Mouse (Mus musculus) liver, embryonic 13.5 days (tissue): Measurements from ENCODE around the gene Rab29. TPM values are rescaled to one million over a fixed set of nuclear protein-coding genes. Genes with fewer than 3 reads are reported as not detected.
A peak's percentile ranks its signal among the peaks of the same experiment; 100 is the strongest.

Experiments used
- ATAC-seq: fragments of 200-750 bp; cut with Nextera tagmentation; 2 replicates; pipeline ENCODE4 v1.8.0; 2017; ENCODE audit warnings: low read depth, mild to moderate bottlenecking, moderate number of reproducible peaks, moderate library complexity
- DNase-seq: peaks from one replicate; pipeline ENCODE4 v3.0.0; 2022
- H3K27ac ChIP-seq: fragments of 300-500 bp; sonication (generic); 2 replicates; pipeline ENCODE4 v1.5.1; 2015; ENCODE audit warnings: moderate library complexity, mild to moderate bottlenecking, inconsistent platforms
- H3K27me3 ChIP-seq: fragments of 300-500 bp; sonication (generic); 2 replicates; pipeline ENCODE4 v1.6.1; 2015; ENCODE audit warnings: mild to moderate bottlenecking, inconsistent platforms
- H3K36me3 ChIP-seq: fragments of 300-500 bp; sonication (generic); 2 replicates; pipeline ENCODE4 v1.6.1; 2015; ENCODE audit warnings: mild to moderate bottlenecking, inconsistent platforms
- H3K4me1 ChIP-seq: fragments of 300-500 bp; sonication (generic); replicated peaks from 2 replicates; pipeline ENCODE4 v1.6.1; 2015; ENCODE audit warnings: inconsistent platforms
- H3K4me2 ChIP-seq: fragments of 300-500 bp; sonication (generic); 2 replicates; pipeline ENCODE4 v1.6.1; 2015; ENCODE audit warnings: inconsistent platforms, mild to moderate bottlenecking, moderate library complexity
- H3K4me3 ChIP-seq: fragments of 300-500 bp; sonication (generic); replicated peaks from 2 replicates; pipeline ENCODE4 v1.5.1; 2015; ENCODE audit warnings: mild to moderate bottlenecking, inconsistent platforms
- H3K9ac ChIP-seq: fragments of 300-500 bp; sonication (generic); 2 replicates; pipeline ENCODE4 v1.6.1; 2015; ENCODE audit warnings: mild to moderate bottlenecking, inconsistent platforms
- H3K9me3 ChIP-seq: fragments of 300-500 bp; sonication (generic); replicated peaks from 2 replicates; pipeline ENCODE4 v1.6.1; 2016; ENCODE audit warnings: inconsistent platforms
- WGBS: fragments of 180-500 bp; shearing (Covaris S2); methylation state at CpG from one replicate; pipeline ENCODE4 v1.1.7; 2015; ENCODE audit not compliant: insufficient replicate concordance; 5-methylcytosine and 5-hydroxymethylcytosine counted together
- polyA plus RNA-seq: library from polyadenylated mRNA; unstranded; fragments of >200 nt; fragmentation: Nextera tagmentation; extraction: Ambion mirVana; gene quantifications from 2 replicates; pipeline ENCODE4 v1.2.1, GENCODE M21; 2015

Gene Rab29
- polyA plus RNA-seq, 1 experiment from 2014 or later, result 11.2 TPM

DNA sequence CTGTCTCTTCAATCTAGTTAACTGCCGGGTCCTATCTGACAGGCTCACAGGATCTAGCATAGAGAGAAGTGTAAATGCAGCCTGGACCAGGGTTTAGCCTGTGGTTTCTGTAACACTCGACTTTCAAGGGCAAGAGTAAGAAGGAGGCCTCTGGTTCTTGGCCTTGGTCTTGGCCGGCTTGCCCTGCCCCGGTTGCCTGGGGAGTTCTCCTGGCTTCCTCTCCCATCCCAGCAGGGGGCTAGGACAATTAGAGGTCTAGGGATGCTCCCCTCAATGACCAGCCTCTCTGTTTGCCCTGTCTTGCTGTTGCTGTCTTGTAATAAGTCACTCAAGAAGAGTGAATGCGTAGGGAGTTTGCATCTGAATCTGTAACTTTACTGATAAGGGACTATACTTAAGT lies 37.7 kb upstream of the Rab29 start:
- no peak for ATAC-seq
- Histone ChIP-seq H3K9ac (peak overlapping the region; percentile 22; the same call in 1 of the 2 replicates), H3K4me2 (peak overlapping the region; percentile 92), H3K27me3 (peaks cover 8% of the 10 kb centered on the region; the same call in 1 of the 2 replicates), H3K36me3 (no peaks in the 10 kb centered on the region), H3K9me3 (no peaks in the 10 kb centered on the region), H3K4me3 (peak overlapping the region; percentile 66; the same call in 1 of the 2 replicates), H3K4me1 (peaks cover 20% of the 10 kb centered on the region), H3K27ac (no peak overlapping the region)
- no peak for DNase-seq
- WGBS, result 36% methylated on average over 5 of the region's 5 CpGs

DNA sequence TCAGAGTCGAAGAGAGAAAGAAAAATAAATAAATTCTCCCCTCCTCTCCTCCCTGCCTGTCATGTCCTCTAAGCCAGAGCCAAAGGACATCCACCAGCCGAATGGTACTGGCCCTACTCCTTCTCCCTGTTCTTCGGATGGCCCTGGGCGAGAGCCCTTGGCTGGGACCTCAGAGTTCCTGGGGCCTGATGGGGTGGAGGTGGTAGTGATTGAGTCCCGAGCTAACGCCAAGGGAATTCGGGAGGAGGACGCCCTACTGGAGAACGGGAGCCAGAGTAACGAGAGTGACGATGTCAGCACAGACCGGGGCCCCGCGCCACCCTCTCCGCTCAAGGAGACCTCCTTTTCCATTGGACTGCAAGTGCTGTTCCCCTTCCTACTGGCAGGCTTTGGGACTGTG lies 36.5 kb upstream of the Rab29 start:
- no peaks in the 10 kb centered on the region for H3K36me3 ChIP-seq
- DNase-seq (no peak), ATAC-seq (no peak)
- H3K4me2 ChIP-seq, result no peak overlapping the region
- H3K4me1 ChIP-seq, result peaks cover 20% of the 10 kb centered on the region
- H3K4me3 ChIP-seq, result no peak overlapping the region
- WGBS, result 87% methylated on average over 15 of the region's 15 CpGs
- H3K27ac ChIP-seq, result no peak overlapping the region
- no peak overlapping the region for H3K9ac ChIP-seq
- H3K9me3 ChIP-seq, result no peaks in the 10 kb centered on the region
- peaks cover 8% of the 10 kb centered on the region; the same call in 1 of the 2 replicates for H3K27me3 ChIP-seq

DNA sequence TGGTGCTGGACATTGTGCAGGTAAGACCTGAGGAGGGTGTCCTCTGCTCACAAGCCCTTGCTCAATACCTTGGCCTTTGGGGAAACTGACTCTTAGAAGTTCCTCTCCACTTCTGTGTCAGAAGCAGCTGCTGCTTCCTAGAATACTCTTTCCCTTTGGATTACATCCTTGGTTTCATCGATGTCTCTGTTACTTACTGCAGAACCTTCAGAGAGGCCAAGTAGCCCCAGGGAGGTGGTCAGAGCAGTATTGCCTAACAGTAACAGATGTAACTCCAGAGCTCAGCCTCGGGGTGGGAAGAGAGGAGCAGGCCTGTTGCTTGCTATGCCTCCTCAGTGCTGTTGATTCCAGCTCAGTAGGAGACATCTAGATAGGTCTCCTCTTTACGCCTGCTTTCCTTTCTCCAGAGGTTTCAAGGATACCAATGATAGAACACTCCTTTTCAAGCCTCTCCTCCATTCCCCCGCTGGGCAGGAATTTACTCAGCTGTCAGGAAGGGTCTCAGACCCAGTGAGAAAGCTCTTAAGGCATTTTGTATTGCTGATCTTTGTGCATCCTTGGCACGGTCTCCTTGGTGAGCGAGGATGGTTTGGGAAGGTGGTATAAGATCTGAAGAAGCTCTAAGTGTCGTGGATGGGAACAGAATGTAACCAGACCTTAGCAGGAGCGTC lies 35.9 kb upstream of the Rab29 start:
- DNase-seq, result no peak
- Histone ChIP-seq H3K4me3 (no peak overlapping the region), H3K9me3 (no peaks in the 10 kb centered on the region), H3K4me2 (no peak overlapping the region), H3K4me1 (peaks cover 20% of the 10 kb centered on the region), H3K27ac (no peak overlapping the region), H3K36me3 (no peaks in the 10 kb centered on the region), H3K9ac (no peak overlapping the region), H3K27me3 (peaks cover 8% of the 10 kb centered on the region; the same call in 1 of the 2 replicates)
- 70% methylated on average over 8 of the region's 8 CpGs for WGBS
- ATAC-seq, result no peak

DNA sequence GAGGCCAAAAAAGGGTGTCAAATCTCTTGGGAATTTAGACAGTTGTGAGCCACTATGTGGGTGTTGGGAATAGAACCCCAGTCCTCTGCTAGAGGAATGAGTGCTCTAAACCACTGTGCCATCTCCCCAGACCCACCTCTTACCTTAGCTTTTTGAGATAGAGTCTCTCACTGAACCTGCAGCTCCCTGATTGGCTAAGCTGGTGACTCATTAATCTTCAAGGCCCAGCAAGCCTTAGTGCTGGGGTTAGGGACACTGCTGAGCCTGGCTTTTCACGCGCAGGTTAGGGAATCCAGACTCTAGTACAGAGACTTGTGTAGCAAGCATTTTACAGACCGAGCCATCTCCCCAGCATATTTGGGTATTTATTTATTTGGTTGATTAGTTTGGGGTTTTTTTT lies 30.0 kb upstream of the Rab29 start:
- Histone ChIP-seq H3K9ac (no peak overlapping the region), H3K36me3 (no peaks in the 10 kb centered on the region; the same call in 1 of the 2 replicates), H3K4me3 (no peak overlapping the region), H3K4me2 (no peak overlapping the region), H3K4me1 (no peaks in the 10 kb centered on the region), H3K27me3 (no peaks in the 10 kb centered on the region), H3K9me3 (no peaks in the 10 kb centered on the region), H3K27ac (no peak overlapping the region)
- DNase-seq (no peak), ATAC-seq (no peak)
- 76% methylated on average over 3 of the region's 3 CpGs for WGBS

DNA sequence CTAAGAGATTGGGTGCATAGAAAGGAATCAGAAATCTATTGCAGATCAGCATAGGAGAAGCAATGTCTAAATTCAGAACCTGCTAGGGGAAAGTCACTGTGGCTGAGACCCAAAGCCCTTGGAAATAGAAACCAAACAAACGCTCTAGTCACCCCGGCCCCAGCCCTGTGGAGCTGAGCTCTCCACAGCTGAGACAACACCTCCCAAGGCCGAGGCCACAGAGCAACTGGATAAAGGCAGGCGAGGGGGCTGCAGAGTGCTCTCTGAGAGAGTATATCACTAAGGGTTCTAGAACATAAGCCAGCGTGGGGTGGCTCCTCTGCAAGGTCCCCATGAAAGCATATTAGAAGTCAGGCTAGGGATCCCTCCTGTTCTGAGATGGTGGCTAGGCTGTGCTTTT lies 28.5 kb upstream of the Rab29 start:
- no peaks in the 10 kb centered on the region for H3K27me3 ChIP-seq
- H3K4me3 ChIP-seq, result no peak overlapping the region
- no peaks in the 10 kb centered on the region for H3K4me1 ChIP-seq
- no peak for DNase-seq
- H3K4me2 ChIP-seq, result no peak overlapping the region
- no peaks in the 10 kb centered on the region for H3K9me3 ChIP-seq
- H3K9ac ChIP-seq, result no peak overlapping the region
- H3K36me3 ChIP-seq, result no peaks in the 10 kb centered on the region; the same call in 1 of the 2 replicates
- ATAC-seq, result no peak
- 63% methylated on average over 5 of the region's 5 CpGs for WGBS
- H3K27ac ChIP-seq, result no peak overlapping the region

DNA sequence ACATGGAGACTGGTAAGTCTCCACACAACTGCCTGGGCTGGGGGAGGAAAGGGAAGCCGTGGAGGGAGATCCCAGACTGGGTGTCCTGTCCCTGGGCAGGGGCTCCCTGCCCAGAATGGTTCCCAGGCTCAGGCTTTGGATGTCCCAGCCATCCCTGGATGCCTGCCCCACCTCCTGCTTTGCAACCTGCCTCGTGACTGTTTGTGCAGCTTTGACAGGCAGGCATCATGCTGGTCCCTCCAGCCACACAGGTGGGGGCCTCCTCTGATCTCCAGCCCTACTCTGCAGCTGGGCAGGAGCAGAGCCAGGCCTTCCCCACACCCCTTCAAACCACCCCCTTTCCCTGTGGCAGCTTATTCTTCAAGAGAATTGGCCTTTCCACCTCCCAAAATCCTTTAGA lies 27.7 kb upstream of the Rab29 start:
- WGBS, result 72% methylated on average over 2 of the region's 2 CpGs
- H3K4me1 ChIP-seq, result no peaks in the 10 kb centered on the region
- DNase-seq (no peak), ATAC-seq (no peak)
- H3K4me2 ChIP-seq, result no peak overlapping the region
- peaks cover 2% of the 10 kb centered on the region for H3K36me3 ChIP-seq
- H3K4me3 ChIP-seq, result no peak overlapping the region
- no peak overlapping the region for H3K27ac ChIP-seq
- H3K9ac ChIP-seq, result no peak overlapping the region
- H3K27me3 ChIP-seq, result no peaks in the 10 kb centered on the region
- no peaks in the 10 kb centered on the region for H3K9me3 ChIP-seq

DNA sequence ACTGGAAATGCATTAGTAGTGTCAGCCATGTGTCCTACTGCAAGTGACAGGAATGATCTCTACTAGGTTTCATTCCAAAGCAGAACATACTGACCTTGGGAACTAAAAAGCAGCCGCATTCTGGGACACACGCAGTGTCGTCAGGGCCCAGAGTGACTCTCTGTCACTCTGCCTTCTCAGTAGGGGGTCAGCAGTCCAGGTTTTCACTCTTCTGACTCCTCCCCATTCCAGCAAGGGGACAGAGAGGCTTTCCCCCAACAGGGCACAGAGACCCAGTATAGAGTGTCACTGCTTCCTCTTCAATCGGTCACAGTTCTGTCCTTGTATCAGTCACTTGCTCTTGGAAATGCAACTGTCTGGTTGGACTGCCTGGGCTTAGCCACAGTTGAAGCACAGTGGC lies 24.8 kb upstream of the Rab29 start:
- no peak for ATAC-seq
- 80% methylated on average over 4 of the region's 4 CpGs for WGBS

DNA sequence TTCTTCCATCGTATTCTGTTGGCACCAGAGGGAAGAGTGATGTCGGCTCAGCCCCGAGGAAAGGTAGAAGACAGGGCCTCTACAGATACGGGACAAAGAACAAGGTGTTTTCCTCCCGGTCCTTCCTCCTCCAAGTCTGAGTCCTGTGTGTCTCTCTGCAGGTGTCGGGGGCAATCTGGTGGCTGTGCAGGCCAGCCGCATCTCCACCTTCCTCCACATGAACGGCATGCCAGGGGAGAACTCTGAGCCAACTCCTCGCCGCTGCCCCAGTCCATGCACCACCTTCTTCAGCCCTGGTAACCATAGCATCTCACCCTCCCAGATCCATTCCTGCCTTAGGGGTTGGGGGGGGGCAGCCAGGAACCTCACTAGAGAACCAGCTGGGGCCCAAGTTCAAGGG lies 23.3 kb upstream of the Rab29 start:
- Histone ChIP-seq H3K9ac (no peak overlapping the region), H3K27me3 (no peaks in the 10 kb centered on the region), H3K4me1 (0 out of 2 replicates have a peak, but pooled peaks cover 3% of the 10 kb centered on the region), H3K36me3 (peaks cover 6% of the 10 kb centered on the region), H3K27ac (no peak overlapping the region), H3K4me2 (no peak overlapping the region), H3K4me3 (no peak overlapping the region), H3K9me3 (no peaks in the 10 kb centered on the region)
- ATAC-seq (no peak), DNase-seq (no peak)
- WGBS, result 89% methylated on average over 10 of the region's 10 CpGs

More for the DNA sequence above, 24.8 kb upstream of the Rab29 start:
- H3K9ac ChIP-seq, result no peak overlapping the region
- H3K4me3 ChIP-seq, result no peak overlapping the region
- H3K27ac ChIP-seq, result no peak overlapping the region
- no peaks in the 10 kb centered on the region for H3K27me3 ChIP-seq
- no peak overlapping the region for H3K4me2 ChIP-seq
- 0 out of 2 replicates have a peak, but pooled peaks cover 3% of the 10 kb centered on the region for H3K4me1 ChIP-seq
- peaks cover 6% of the 10 kb centered on the region for H3K36me3 ChIP-seq
- DNase-seq, result no peak
- no peaks in the 10 kb centered on the region for H3K9me3 ChIP-seq

DNA sequence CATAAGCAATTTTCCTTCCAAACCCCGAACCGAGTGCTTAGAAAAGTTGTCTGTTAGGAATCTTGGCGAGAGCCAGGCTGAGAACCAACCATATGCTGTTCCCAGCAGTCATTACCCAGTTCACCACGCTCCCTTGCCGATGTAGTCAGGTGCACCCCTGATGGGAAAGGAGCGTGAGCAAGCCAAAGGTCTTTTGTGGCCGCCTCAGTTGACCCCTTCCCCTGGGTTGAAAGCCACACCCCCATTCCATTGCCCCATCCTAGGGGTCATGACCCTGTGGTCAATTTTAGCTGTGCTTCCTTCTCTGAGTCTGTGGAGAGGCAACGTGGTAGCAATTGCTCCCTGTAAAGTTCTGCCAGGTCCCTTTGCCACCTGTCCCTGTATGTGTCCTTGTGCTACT lies 22.1 kb upstream of the Rab29 start:
- H3K27me3 ChIP-seq, result no peaks in the 10 kb centered on the region
- H3K36me3 ChIP-seq, result peaks cover 6% of the 10 kb centered on the region
- H3K4me3 ChIP-seq, result no peak overlapping the region
- no peak overlapping the region for H3K4me2 ChIP-seq
- no peak overlapping the region for H3K9ac ChIP-seq
- H3K27ac ChIP-seq, result no peak overlapping the region
- ATAC-seq, result no peak; the same call in 1 of the 2 replicates
- DNase-seq, result no peak
- WGBS, result 70% methylated on average over 8 of the region's 8 CpGs
- 0 out of 2 replicates have a peak, but pooled peaks cover 3% of the 10 kb centered on the region for H3K4me1 ChIP-seq
- H3K9me3 ChIP-seq, result no peaks in the 10 kb centered on the region

DNA sequence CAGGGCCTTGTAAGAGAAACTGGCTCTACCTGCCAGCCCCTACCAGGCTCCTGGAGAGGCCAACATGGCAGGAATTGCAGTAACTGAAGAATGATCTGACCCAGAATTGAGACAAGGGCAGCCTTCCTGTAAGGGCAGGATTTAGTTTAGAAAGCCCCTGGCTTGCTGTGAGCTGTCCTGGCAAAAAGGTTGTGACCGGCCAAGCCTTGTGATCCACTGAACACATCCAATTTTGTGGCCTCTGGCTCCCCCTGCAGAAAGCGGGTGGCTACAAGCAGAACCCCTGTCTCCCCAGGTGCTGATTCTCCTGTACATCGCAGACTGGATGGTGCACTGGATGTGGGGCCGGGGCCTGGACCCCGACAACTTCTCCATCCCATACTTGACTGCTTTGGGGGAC lies 20.8 kb upstream of the Rab29 start:
- no peaks in the 10 kb centered on the region for H3K9me3 ChIP-seq
- H3K4me3 ChIP-seq, result no peak overlapping the region
- 0 out of 2 replicates have a peak, but pooled peaks cover 3% of the 10 kb centered on the region for H3K4me1 ChIP-seq
- H3K4me2 ChIP-seq, result no peak overlapping the region
- no peaks in the 10 kb centered on the region for H3K27me3 ChIP-seq
- H3K27ac ChIP-seq, result no peak overlapping the region
- ATAC-seq, result no peak
- 75% methylated on average over 5 of the region's 5 CpGs for WGBS
- H3K36me3 ChIP-seq, result peaks cover 6% of the 10 kb centered on the region
- peak; percentile 9 for DNase-seq
- no peak overlapping the region for H3K9ac ChIP-seq

DNA sequence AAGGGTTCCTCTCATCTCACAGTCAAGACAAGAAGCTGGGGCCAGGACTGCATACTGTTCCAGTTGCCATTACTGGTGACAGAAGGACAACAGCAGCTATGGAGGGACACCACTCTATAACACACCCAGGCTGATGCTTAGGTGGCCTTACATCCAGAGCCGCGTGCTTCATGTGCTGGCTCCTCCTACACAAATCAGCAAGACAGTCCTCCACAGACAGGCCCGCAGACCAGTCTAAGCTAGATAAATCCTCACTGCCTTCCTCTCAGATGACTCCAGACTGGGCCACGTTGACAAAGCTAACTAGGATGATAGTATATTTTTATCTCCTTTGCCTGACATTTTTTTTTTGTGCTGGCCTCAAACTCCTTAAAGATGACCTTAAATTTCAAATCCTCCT lies 5.2 kb upstream of the Rab29 start:
- H3K4me3 ChIP-seq, result no peak overlapping the region

DNA sequence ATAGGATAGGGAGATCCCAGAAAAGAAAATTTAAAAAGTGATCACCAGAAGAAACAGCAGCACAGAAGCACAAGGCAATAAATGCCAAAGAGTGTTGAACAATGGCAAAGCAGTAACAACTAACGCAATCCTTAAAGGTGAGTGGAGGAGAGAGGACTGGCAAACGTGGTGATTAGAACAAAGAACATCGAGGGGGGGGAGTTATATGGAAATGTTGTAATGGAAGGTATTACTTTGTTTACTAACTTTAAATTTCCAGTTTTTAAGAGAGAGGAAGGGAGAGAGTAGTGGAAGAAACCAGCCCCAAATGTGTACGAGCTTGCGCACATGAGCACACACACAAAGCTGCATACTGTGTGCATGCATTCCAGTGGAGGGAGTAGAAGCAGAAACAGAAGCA lies 1.4 kb upstream of the Rab29 start:
- 71% methylated on average over 5 of the region's 5 CpGs for WGBS
- Histone ChIP-seq H3K27ac (no peak overlapping the region), H3K27me3 (no peaks in the 10 kb centered on the region), H3K9me3 (no peaks in the 10 kb centered on the region), H3K4me1 (peaks cover 8% of the 10 kb centered on the region), H3K4me2 (no peak overlapping the region), H3K4me3 (no peak overlapping the region), H3K9ac (no peak overlapping the region), H3K36me3 (no peaks in the 10 kb centered on the region)
- no peak for DNase-seq
- no peak for ATAC-seq

More for the DNA sequence above, 5.2 kb upstream of the Rab29 start:
- H3K4me1 ChIP-seq, result no peaks in the 10 kb centered on the region
- no peaks in the 10 kb centered on the region for H3K9me3 ChIP-seq
- no peak for ATAC-seq
- no peaks in the 10 kb centered on the region for H3K27me3 ChIP-seq
- no peak overlapping the region for H3K4me2 ChIP-seq
- H3K27ac ChIP-seq, result no peak overlapping the region
- H3K9ac ChIP-seq, result no peak overlapping the region
- no peaks in the 10 kb centered on the region for H3K36me3 ChIP-seq
- no peak for DNase-seq
- 52% methylated on average over 4 of the region's 4 CpGs for WGBS
